Mouse (Mus musculus) megakaryocyte progenitor cell, adult 5-6 weeks (primary cell): ENCODE measurements around the gene Arid3a. TPM values are rescaled to one million over a fixed set of nuclear protein-coding genes. Genes with fewer than 3 reads are reported as not detected.
"Not testable (repeated sequence)": the region's sequence is repeated elsewhere in the genome, so short reads cannot be mapped to it uniquely, and the experiment has no call there.

Experiments used
- ATAC-seq: replicated peaks from 2 replicates; pipeline ENCODE4 v1.8.0; 2016; ENCODE audit warnings: mild to moderate bottlenecking, moderate TSS enrichment, inconsistent platforms; ENCODE audit not compliant: poor library complexity
- total RNA-seq, 2 experiments: library from RNA; stranded (forward) in 1 of 2; stranded (reverse) in 1 of 2; fragments of 157-497, 149-512 nt in 1 of 2; fragments of 200-1000 nt in 1 of 2; gene quantifications; 2 replicates each; pipeline versions ENCODE4 v1.2.3 to v1.2.4; 2015 to 2017

The Arid3a gene
- total RNA-seq, 2 experiments from 2014 or later, result 19.9 to 32.2 TPM

GRCm38 (mm10) chr10:79943471-79943901 lies 16.6 kb downstream of the Arid3a start:
- no peak for ATAC-seq

DNA sequence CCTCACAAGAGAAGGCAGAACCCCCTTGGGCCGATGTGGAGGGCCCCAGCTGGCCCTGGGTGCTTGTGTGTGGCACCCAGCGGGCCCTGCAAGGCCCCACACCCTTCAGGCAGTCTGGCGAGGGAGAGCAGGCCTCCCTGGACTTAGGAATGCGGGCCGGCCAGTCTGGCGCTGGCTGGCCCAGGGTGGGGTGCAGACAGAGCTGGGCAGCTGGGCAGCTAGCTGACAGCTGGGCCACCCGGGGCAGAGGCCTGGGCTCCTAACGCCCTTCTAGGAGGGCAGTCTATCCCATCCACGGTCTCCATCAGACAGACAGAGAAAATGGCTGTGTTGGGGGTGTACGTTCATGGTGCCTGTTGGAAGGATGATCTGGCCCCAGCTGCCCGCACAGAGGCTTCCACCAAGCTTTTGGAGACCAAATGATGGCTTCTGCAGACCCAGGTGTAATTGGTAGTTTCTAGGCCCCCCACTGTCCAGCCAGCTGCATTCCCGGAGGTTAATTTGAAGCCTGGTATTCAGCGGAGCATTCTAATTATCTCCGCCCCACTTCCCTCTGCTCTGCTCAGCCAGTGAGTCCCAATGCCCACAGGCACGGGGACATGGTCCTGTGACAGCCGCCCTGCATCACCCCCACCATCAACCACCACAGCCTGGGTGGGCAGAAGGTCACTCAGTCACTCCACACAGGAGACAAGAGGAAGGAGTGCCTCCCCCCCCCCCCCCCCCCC lies 18.8 kb downstream of the Arid3a start:
- ATAC-seq, result 0 out of 2 replicates have a peak, but pooled peaks have one; percentile 12

GRCm38 (mm10) chr10:79946752-79947322 lies 20.0 kb downstream of the Arid3a start:
- ATAC-seq, result peak; percentile 47

DNA sequence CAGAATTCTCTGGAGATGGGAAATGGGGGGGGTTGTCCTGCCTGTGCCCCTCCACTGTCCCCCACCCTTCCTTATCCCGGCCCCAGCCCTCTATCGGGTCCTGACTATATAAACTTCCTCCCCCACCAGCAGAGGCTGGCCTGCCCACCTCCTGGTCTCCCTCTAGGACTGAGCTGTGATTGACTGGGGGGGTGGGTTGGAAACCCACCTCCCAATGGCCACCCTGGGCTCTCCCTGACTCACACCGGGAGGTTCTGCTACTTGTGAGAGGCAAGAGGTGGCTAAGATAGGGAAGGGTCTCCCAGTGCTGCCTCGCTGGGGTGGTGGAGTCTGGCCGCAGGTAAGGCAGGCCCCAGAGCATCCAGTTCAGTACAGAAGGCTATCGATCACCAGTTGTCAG lies 20.7 kb downstream of the Arid3a start:
- no peak for ATAC-seq

DNA sequence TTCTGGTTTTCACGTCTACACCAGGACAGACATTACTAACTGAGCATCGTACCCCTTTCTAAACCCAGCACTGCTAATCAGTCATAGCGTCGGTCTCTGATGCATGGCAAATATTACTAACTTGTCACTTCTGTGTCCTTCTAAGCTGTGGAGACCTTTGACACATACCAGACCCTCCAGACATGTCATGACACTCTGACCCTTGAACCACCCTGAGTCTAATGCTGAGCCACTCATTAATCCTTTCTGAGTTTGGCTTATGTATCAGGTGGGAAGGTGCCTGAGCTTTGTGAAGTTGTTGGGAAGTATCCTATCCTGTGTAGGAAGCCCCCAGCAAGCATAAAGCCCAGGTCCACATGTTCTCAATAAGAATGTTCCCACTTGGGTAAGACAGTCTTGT lies 23.0 kb downstream of the Arid3a start:
- ATAC-seq, result no peak

- no peak for ATAC-seq
Observed at GRCm38 (mm10) chr10:79950661-79951060, 23.8 kb downstream of the Arid3a start.

DNA sequence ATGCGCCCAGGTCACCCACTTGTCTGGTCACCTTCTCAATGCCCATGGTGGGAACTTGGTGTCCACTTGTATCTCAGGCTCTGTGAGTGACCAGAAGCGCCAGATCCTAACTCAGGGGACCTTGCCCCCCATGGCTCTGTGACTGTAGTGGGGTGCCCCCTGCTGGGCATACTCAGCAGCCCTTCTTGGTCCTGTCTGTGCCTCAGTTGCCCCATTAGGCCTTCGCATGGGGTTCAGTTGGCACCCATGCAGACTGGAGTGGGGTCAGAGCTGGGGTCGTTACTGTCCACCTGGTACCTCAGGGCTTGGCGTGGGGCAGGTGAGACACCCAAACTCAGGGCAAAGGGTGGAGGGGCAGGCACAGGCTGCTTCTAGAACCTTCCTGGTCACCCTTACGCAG lies 27.1 kb downstream of the Arid3a start:
- no peak for ATAC-seq

GRCm38 (mm10) chr10:79955691-79956090 lies 28.8 kb downstream of the Arid3a start:
- ATAC-seq, result no peak

DNA sequence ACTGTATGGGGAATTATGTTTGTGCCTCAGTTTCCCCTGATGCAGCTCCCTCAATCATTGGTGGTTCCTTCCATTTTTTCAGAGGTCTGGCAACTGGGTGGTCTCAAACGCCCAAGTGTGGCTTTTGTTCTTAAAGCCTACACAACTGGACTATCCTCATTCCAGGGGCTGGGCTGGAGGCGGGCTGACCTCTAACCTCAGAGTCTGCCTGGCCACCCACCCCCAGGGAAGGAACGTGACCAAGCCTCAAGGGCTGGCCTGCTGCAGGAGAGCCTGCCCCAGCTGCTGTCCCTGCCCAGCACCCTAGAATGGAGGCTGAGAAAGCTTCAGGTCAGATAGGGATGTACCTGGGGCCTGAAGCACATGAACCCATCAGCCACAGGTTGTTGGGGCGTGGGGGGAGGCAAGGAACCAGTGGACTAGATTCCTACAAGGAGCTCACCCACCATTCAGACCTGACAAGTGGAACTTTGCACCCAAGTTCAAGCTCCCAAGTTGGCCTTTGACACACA lies 29.9 kb downstream of the Arid3a start:
- no peak for ATAC-seq

- ATAC-seq, result peak; percentile 69
Observed at GRCm38 (mm10) chr10:79958140-79958816, 31.4 kb downstream of the Arid3a start.

- ATAC-seq, result not testable (repeated sequence)
Observed at GRCm38 (mm10) chr10:79959412-79959811, 32.6 kb downstream of the Arid3a start.

- ATAC-seq, result peak; percentile 86
Observed at GRCm38 (mm10) chr10:79959847-79960601, 33.2 kb downstream of the Arid3a start, which contains the start of gene Wdr18. TSS of gene Wdr18 (plus strand) at chr10:79960152.

DNA sequence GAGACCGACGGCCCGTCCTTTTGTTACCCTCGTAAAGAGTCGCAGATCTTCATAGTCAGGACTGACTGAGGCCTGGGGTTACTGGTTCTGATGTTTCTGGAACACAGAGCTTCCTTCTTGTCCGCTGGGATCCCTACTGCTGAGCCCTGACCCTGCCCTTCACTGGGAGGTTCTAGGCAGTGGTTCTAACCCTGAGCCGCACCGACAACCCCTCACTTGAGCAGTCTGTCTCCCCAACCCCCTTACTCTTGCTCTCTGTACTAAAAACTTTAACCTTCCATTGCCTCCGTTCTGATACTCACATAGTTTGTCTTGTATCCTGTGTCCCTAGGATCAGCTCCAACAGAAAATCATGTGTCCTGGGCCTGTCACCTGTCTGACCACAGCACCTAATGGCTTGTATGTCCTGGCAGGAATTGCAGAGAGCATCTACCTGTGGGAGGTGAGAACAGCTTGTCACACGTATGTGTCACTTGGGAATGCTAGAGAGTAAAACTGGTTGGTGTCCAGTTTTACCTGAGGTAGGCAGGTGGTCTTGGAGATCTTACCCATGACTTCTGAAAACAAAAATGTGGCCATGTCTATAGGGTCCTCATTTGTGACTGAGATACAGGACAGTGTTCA lies 33.9 kb downstream of the Arid3a start:
- no peak for ATAC-seq

- ATAC-seq, result no peak
Observed at GRCm38 (mm10) chr10:79964727-79965126, 37.9 kb downstream of the Arid3a start.

- no peak for ATAC-seq
Observed at GRCm38 (mm10) chr10:79965325-79965724, 38.5 kb downstream of the Arid3a start.

DNA sequence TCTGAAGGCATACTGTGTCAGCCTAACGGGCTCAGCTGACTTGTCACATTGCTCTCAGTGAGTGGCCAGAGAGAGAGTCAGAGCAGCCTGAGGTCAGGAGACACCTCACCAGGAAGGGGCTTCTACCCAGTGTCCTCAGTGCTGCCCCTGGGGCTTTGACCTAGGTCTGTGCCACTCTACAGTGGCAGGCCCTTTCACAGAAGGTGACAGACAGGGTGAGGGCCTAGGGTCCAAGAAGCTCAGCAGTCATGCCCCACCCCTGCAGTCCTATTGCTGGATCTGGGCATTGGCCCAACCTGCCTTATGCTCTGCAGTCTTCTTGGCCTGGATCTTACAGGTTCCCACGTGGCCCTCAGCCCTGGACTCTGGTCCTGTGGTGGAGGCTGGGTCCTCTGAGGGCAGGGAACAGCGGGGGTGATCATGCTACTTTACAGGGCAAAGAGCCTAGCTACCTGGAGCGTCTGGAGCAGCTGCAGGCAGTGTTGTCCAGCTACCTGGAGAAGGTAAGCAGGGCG lies 40.1 kb downstream of the Arid3a start:
- ATAC-seq, result no peak

DNA sequence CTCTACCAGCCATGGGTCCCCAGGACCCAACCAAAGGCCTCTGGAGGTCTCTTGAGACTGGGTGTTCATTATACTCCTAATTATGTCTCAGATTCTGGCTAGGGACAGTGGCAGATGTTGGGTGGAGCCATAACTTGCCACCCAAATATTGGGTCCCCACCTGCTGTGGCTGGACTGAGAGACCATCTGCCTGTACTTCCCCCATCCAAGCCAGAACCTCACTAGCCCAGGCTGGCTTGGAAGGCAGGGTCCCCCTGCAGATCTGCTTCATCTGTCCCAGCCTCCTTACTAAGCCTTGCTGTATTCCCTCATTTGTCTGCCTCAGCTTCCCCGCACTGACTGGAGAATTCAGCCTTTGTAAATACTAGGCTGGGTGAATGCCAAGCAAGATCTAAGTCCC lies 41.3 kb downstream of the Arid3a start:
- ATAC-seq, result no peak

DNA sequence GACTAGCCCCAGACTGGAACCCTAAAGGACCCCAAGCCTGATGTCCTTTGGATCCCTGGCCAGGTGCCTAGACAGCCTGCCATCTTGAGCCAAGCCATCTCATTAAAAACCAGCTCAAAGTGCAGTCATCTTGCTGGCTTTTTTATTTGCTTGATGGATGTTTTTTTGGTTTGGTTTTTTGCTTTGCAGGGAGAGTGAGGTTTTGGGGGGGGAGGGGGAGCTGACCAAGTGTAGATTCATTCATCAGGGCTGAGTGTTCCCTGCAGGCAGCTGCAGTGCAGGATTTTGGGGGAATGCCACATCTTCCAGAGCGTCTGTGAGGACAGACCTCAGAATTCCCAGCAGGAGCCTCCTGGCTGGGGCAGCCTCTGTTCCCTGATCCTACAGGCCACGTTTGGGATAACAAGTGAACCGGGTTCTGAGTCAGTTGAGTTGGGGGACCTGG lies 42.3 kb downstream of the Arid3a start:
- no peak for ATAC-seq

DNA sequence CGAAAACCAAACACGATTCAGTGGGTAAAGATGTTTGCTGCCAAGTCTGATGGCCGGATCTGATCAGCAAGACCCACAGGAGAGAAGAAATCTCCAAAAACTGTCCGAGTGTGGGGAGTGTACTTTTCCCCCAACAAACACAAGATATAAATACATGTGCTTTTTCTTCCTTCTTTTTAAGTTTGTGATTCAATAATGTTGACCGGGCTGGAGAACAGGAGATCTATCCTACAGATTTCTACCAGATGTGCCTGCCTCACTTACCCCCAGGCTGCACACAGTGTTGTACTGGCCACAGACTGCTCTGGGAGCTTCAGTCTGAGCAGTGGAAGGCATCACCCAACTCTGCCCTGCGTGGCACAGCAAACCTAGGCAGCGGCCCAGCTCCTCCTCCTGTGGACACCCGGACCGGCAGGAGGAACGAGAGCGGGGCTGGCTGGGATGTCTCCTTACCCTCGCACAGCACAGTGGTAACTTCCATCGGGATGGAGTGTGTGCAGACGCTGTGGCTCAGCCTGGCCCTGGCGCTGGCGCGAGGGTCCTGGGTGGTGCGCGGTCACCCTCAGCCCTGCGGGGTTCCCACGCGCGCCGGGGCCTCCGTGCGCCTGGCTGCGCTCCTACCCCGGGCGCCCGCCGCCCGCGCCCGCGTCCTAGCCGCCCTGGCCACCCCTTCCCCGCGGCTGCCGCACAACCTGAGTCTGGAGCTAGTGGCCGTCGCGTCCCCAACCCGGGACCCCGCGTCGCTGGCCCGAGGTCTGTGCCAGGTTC lies 43.8 kb downstream of the Arid3a start, which contains the start of gene Grin3b:
TSS of gene Grin3b (plus strand) at position 301 of the 768 bp plus-strand sequence.
- ATAC-seq, result no peak

DNA sequence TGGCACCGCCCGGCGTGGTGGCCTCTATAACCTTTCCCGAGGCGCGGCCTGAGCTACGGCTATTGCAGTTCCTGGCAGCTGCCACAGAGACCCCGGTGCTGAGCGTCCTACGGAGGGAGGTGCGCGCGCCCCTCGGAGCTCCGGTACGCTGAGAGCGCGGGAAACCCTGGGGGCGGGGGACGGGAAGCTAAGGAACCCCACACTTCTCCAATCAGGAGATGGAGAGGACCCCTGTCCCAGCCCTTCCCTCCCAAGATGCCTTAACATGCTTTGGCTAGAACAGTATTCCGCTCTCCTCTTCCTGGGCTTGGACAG lies 44.3 kb downstream of the Arid3a start:
- ATAC-seq, result no peak
